Mouse (Mus musculus) monocyte, adult 2 months (primary cell): ENCODE results near the gene Ccl7.

ENCODE experiments used
- DNase-seq, 2 experiments: peaks; one replicate each; pipeline ENCODE4 v3.0.0; 2022; ENCODE audit warnings: low spot score in 2 of 2, low read depth in 1 of 2

The Ccl7 gene

GRCm38 (mm10) chr11:82034446-82034845, 11.1 kb upstream of the Ccl7 start:
- DNase-seq, result no peak

GRCm38 (mm10) chr11:82035356-82035755, 10.2 kb upstream of the Ccl7 start, which contains the start of gene Ccl2:
Gene Ccl2 (plus strand): TSS chr11:82035571.
- DNase-seq, result peak; percentile 73

- DNase-seq, result no peak
These were observed 9.7 kb upstream of the Ccl7 start for GRCm38 (mm10) chr11:82035857-82036256.

GRCm38 (mm10) chr11:82038535-82038934, 7.0 kb upstream of the Ccl7 start, which contains the start of gene Gm17268:
Gene Gm17268 (minus strand): TSS chr11:82038562.
- DNase-seq, result no peak

- DNase-seq, result no peak
These were observed 6.3 kb upstream of the Ccl7 start for GRCm38 (mm10) chr11:82039132-82039660.

GRCm38 (mm10) chr11:82041671-82042080, 3.8 kb upstream of the Ccl7 start:
- peak; percentile 33 to 47 for DNase-seq

GRCm38 (mm10) chr11:82047746-82048415, 2.4 kb downstream of the Ccl7 start:
- DNase-seq, result peak in 1 of 2 experiments; percentile 47

- DNase-seq, result no peak
These were observed 8.3 kb downstream of the Ccl7 start for GRCm38 (mm10) chr11:82053849-82054248.

GRCm38 (mm10) chr11:82057646-82058045, 12.1 kb downstream of the Ccl7 start, which contains the start of gene Ccl11:
Gene Ccl11 (plus strand): TSS chr11:82057823.
- DNase-seq, result no peak

- no peak for DNase-seq
These were observed 16.7 kb downstream of the Ccl7 start for GRCm38 (mm10) chr11:82062226-82062625.

- DNase-seq, result no peak
These were observed 17.9 kb downstream of the Ccl7 start for GRCm38 (mm10) chr11:82063454-82063853.

- no peak for DNase-seq
These were observed 21.6 kb downstream of the Ccl7 start for GRCm38 (mm10) chr11:82066953-82067571.

GRCm38 (mm10) chr11:82071076-82071475, 25.6 kb downstream of the Ccl7 start:
- no peak for DNase-seq

GRCm38 (mm10) chr11:82072374-82072773, 26.9 kb downstream of the Ccl7 start:
- no peak for DNase-seq

GRCm38 (mm10) chr11:82072984-82073383, 27.5 kb downstream of the Ccl7 start:
- DNase-seq, result no peak

GRCm38 (mm10) chr11:82073686-82074085, 28.2 kb downstream of the Ccl7 start:
- DNase-seq, result no peak

- DNase-seq, result no peak
These were observed 31.5 kb downstream of the Ccl7 start for GRCm38 (mm10) chr11:82077031-82077430.

GRCm38 (mm10) chr11:82078136-82078730, 32.7 kb downstream of the Ccl7 start:
- DNase-seq, result no peak

- DNase-seq, result no peak
These were observed 35.4 kb downstream of the Ccl7 start for GRCm38 (mm10) chr11:82080865-82081264.

- no peak for DNase-seq
These were observed 38.8 kb downstream of the Ccl7 start for GRCm38 (mm10) chr11:82084360-82084759.
